Mouse (Mus musculus): ENCODE results near the gene Rbm47.

DNA sequence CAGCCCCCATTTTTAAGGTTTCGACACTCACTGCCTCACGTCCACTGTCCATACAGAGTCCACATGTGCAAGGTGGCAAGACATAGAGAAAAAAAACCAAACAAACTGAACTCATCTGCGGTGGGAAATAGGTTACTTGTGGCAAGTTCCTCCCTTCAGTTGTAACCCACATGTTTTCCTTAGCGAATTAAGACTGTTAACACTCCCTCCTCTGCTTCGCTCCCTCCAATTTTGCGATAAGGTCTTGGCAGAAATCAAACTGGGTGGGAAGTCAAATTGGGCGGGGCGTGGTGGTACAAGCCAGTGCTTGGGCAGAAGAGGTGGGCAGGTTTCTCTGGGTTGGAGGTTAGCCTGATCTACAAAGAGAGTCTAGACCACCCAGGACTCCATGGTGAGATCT lies 101.2 kb downstream of the Rbm47 start:
- TF ChIP-seq CTCF (IDR thresholded peaks at IDR 0.05; ENCODE audit: borderline replicate concordance, insufficient read depth, low read length) (no peak), POLR2A (IDR thresholded peaks at IDR 0.05; ENCODE audit: low read depth, low read length) (no peak)

All from embryonic fibroblast, embryonic 13.5 days (primary cell).